Mouse (Mus musculus) midbrain, embryonic 12.5 days (tissue): ENCODE data around the gene Utp18. TPM values are rescaled to one million over a fixed set of nuclear protein-coding genes. Genes with fewer than 3 reads are reported as not detected.
A peak's percentile ranks its signal among the peaks of the same experiment; 100 is the strongest.
"Not testable (repeated sequence)": the region's sequence is repeated elsewhere in the genome, so short reads cannot be mapped to it uniquely, and the experiment has no call there.

Source experiments
- ATAC-seq: fragments of 200-750 bp; cut with Nextera tagmentation; 2 replicates; pipeline ENCODE4 v1.8.0; 2017; ENCODE audit warnings: low read depth, moderate TSS enrichment, moderate library complexity; ENCODE audit not compliant: low FRiP score
- H3K27ac ChIP-seq: fragments of 300-500 bp; sonication (generic); replicated peaks from 2 replicates; pipeline ENCODE4 v1.5.1; 2016; ENCODE audit warnings: mild to moderate bottlenecking
- H3K27me3 ChIP-seq: fragments of 300-500 bp; sonication (generic); 2 replicates; pipeline ENCODE4 v1.6.1; 2016; ENCODE audit warnings: mild to moderate bottlenecking
- H3K36me3 ChIP-seq: fragments of 300-500 bp; sonication (generic); 2 replicates; pipeline ENCODE4 v1.6.1; 2016
- H3K4me1 ChIP-seq: fragments of 300-500 bp; sonication (generic); 2 replicates; pipeline ENCODE4 v1.6.1; 2016
- H3K4me2 ChIP-seq: fragments of 300-500 bp; sonication (generic); replicated peaks from 2 replicates; pipeline ENCODE4 v1.6.1; 2016; ENCODE audit warnings: mild to moderate bottlenecking, moderate library complexity
- H3K4me3 ChIP-seq: fragments of 300-500 bp; sonication (generic); 2 replicates; pipeline ENCODE4 v1.5.1; 2016; ENCODE audit warnings: mild to moderate bottlenecking
- H3K9ac ChIP-seq: fragments of 300-500 bp; sonication (generic); replicated peaks from 2 replicates; pipeline ENCODE4 v1.6.1; 2016; ENCODE audit warnings: mild to moderate bottlenecking, moderate library complexity
- H3K9me3 ChIP-seq: fragments of 300-500 bp; sonication (generic); 2 replicates; pipeline ENCODE4 v1.6.1; 2016; ENCODE audit warnings: mild to moderate bottlenecking
- WGBS: fragments of 180-500 bp; shearing (Covaris S2); methylation state at CpG from one replicate; pipeline ENCODE4 v1.1.7; 2016; 5-methylcytosine and 5-hydroxymethylcytosine counted together
- polyA plus RNA-seq: library from polyadenylated mRNA; unstranded; fragments of >200 nt; fragmentation: Nextera tagmentation; extraction: Ambion mirVana; gene quantifications from 2 replicates; pipeline ENCODE4 v1.2.1, GENCODE M21; 2016

Gene Utp18
- 42.5 and 43.6 TPM in 2 replicates for polyA plus RNA-seq

- peak within 1 kb of the TSS; percentile 92 for H3K4me3 ChIP-seq
- peak; percentile 97 for ATAC-seq
- H3K27ac ChIP-seq, result peak within 1 kb of the TSS; percentile 93
- WGBS, result 1% methylated on average over 79 of the region's 83 CpGs
- H3K9ac ChIP-seq, result peak within 1 kb of the TSS; percentile 91
- H3K4me2 ChIP-seq, result peak within 1 kb of the TSS; percentile 95
- H3K4me1 ChIP-seq, result peaks cover 30% of the 10 kb centered on the region
- no peaks in the 10 kb centered on the region for H3K27me3 ChIP-seq
- H3K36me3 ChIP-seq, result peaks cover 9% of the 10 kb centered on the region; the same call in 1 of the 2 replicates
- H3K9me3 ChIP-seq, result no peaks in the 10 kb centered on the region
These were observed at the start of gene Utp18, which contains the start of gene Mbtd1 for GRCm38 (mm10) chr11:93885572-93886410. Gene Utp18, minus strand, starts transcription at chr11:93885766. Gene Mbtd1, plus strand, starts transcription at chr11:93885852.

- Histone ChIP-seq H3K27me3 (no peaks in the 10 kb centered on the region), H3K9ac (no peak overlapping the region), H3K9me3 (no peaks in the 10 kb centered on the region), H3K4me3 (no peak overlapping the region), H3K4me1 (no peaks in the 10 kb centered on the region), H3K36me3 (peaks cover 80% of the 10 kb centered on the region), H3K4me2 (no peak overlapping the region), H3K27ac (no peak overlapping the region)
- ATAC-seq, result no peak
These were observed 43.5 kb upstream of the Utp18 start for GRCm38 (mm10) chr11:93929106-93929505.

- not testable (repeated sequence) for H3K4me1 ChIP-seq, H3K9me3 ChIP-seq, ATAC-seq, H3K4me2 ChIP-seq, H3K27ac ChIP-seq, H3K9ac ChIP-seq, H3K27me3 ChIP-seq, H3K4me3 ChIP-seq
- WGBS, result 97% methylated on average over 2 of the region's 2 CpGs
- peaks cover 69% of the 10 kb centered on the region for H3K36me3 ChIP-seq
These were observed 29.5 kb upstream of the Utp18 start for GRCm38 (mm10) chr11:93915019-93915418.

GRCm38 (mm10) chr11:93911603-93912002, 26.0 kb upstream of the Utp18 start:
- no peaks in the 10 kb centered on the region for H3K9me3 ChIP-seq
- no peak overlapping the region for H3K9ac ChIP-seq
- peaks cover 71% of the 10 kb centered on the region for H3K36me3 ChIP-seq
- H3K4me2 ChIP-seq, result no peak overlapping the region
- H3K27me3 ChIP-seq, result no peaks in the 10 kb centered on the region
- WGBS, result 88% methylated on average over 3 of the region's 3 CpGs
- no peak overlapping the region for H3K4me3 ChIP-seq
- ATAC-seq, result no peak
- H3K27ac ChIP-seq, result no peak overlapping the region
- no peaks in the 10 kb centered on the region for H3K4me1 ChIP-seq

- H3K9ac ChIP-seq, result no peak overlapping the region
- H3K4me3 ChIP-seq, result no peak overlapping the region
- H3K36me3 ChIP-seq, result peaks cover 69% of the 10 kb centered on the region
- no peak overlapping the region for H3K4me2 ChIP-seq
- H3K9me3 ChIP-seq, result no peaks in the 10 kb centered on the region
- no peak for ATAC-seq
- H3K27me3 ChIP-seq, result no peaks in the 10 kb centered on the region
- WGBS, result 92% methylated on average over 9 of the region's 9 CpGs
- H3K27ac ChIP-seq, result no peak overlapping the region
- no peaks in the 10 kb centered on the region for H3K4me1 ChIP-seq
These were observed 23.3 kb upstream of the Utp18 start for GRCm38 (mm10) chr11:93908829-93909228.

- Histone ChIP-seq H3K27me3 (no peaks in the 10 kb centered on the region), H3K36me3 (peaks cover 63% of the 10 kb centered on the region), H3K4me3 (no peak overlapping the region), H3K9ac (no peak overlapping the region), H3K27ac (no peak overlapping the region), H3K4me1 (no peaks in the 10 kb centered on the region), H3K9me3 (no peaks in the 10 kb centered on the region), H3K4me2 (no peak overlapping the region)
- WGBS, result 89% methylated on average over 3 of the region's 3 CpGs
- ATAC-seq, result no peak
These were observed 22.3 kb upstream of the Utp18 start for GRCm38 (mm10) chr11:93907839-93908238.

GRCm38 (mm10) chr11:93906834-93907233, 21.3 kb upstream of the Utp18 start:
- no peak overlapping the region for H3K4me3 ChIP-seq
- ATAC-seq, result no peak
- no peak overlapping the region for H3K27ac ChIP-seq
- no peaks in the 10 kb centered on the region for H3K9me3 ChIP-seq
- H3K4me2 ChIP-seq, result no peak overlapping the region
- H3K9ac ChIP-seq, result no peak overlapping the region
- peaks cover 61% of the 10 kb centered on the region for H3K36me3 ChIP-seq
- no peaks in the 10 kb centered on the region for H3K27me3 ChIP-seq
- 92% methylated on average over 4 of the region's 4 CpGs for WGBS
- no peaks in the 10 kb centered on the region for H3K4me1 ChIP-seq

- no peaks in the 10 kb centered on the region for H3K4me1 ChIP-seq
- H3K27me3 ChIP-seq, result no peaks in the 10 kb centered on the region
- H3K4me2 ChIP-seq, result no peak overlapping the region
- no peaks in the 10 kb centered on the region for H3K9me3 ChIP-seq
- H3K9ac ChIP-seq, result no peak overlapping the region
- peaks cover 19% of the 10 kb centered on the region for H3K36me3 ChIP-seq
- no peak overlapping the region for H3K4me3 ChIP-seq
- 87% methylated on average over 3 of the region's 3 CpGs for WGBS
- no peak overlapping the region for H3K27ac ChIP-seq
- ATAC-seq, result no peak
These were observed 12.2 kb upstream of the Utp18 start for GRCm38 (mm10) chr11:93897732-93898131.

GRCm38 (mm10) chr11:93887080-93887447, 1.5 kb upstream of the Utp18 start:
- Histone ChIP-seq H3K4me3 (peak overlapping the region; percentile 92), H3K4me1 (peaks cover 30% of the 10 kb centered on the region), H3K27ac (no peak overlapping the region; the same call in 1 of the 2 replicates), H3K36me3 (0 out of 2 replicates have a peak, but pooled peaks cover 6% of the 10 kb centered on the region), H3K9ac (peak overlapping the region; percentile 89), H3K27me3 (no peaks in the 10 kb centered on the region), H3K4me2 (peak overlapping the region; percentile 95), H3K9me3 (no peaks in the 10 kb centered on the region)
- no peak for ATAC-seq
- 4% methylated on average over 4 of the region's 4 CpGs for WGBS

- ATAC-seq, result no peak
- WGBS, result under 1% methylated on average over 34 of the region's 34 CpGs
These were observed 979 bp upstream of the Utp18 start for GRCm38 (mm10) chr11:93886411-93887079.

GRCm38 (mm10) chr11:93884901-93885571, 530 bp downstream of the Utp18 start:
- ATAC-seq, result peak; percentile 45
- Histone ChIP-seq H3K4me3 (peak overlapping the region; percentile 92), H3K9ac (peak overlapping the region; percentile 91), H3K9me3 (no peaks in the 10 kb centered on the region), H3K36me3 (peaks cover 16% of the 10 kb centered on the region), H3K27ac (peak overlapping the region; percentile 93), H3K4me2 (peak overlapping the region; percentile 95), H3K27me3 (no peaks in the 10 kb centered on the region), H3K4me1 (peaks cover 30% of the 10 kb centered on the region)
- WGBS, result under 1% methylated on average over 67 of the region's 81 CpGs

More at GRCm38 (mm10) chr11:93886411-93887079, 979 bp upstream of the Utp18 start:
- Histone ChIP-seq H3K4me2 (peak overlapping the region; percentile 95), H3K9ac (peak overlapping the region; percentile 89), H3K36me3 (0 out of 2 replicates have a peak, but pooled peaks cover 5% of the 10 kb centered on the region), H3K4me3 (peak overlapping the region; percentile 92), H3K9me3 (no peaks in the 10 kb centered on the region), H3K27me3 (no peaks in the 10 kb centered on the region), H3K27ac (peak overlapping the region; percentile 93), H3K4me1 (peaks cover 30% of the 10 kb centered on the region)

- Histone ChIP-seq H3K9ac (peak overlapping the region; percentile 91), H3K4me3 (peak overlapping the region; percentile 92), H3K9me3 (no peaks in the 10 kb centered on the region), H3K36me3 (peaks cover 22% of the 10 kb centered on the region), H3K27me3 (no peaks in the 10 kb centered on the region), H3K4me2 (peak overlapping the region; percentile 95), H3K27ac (no peak overlapping the region), H3K4me1 (peaks cover 30% of the 10 kb centered on the region)
- WGBS, result 94% methylated on average over 4 of the region's 4 CpGs
- no peak for ATAC-seq
These were observed 1.5 kb downstream of the Utp18 start for GRCm38 (mm10) chr11:93884068-93884467.
